ENCODE assay signal across 8 mouse cellular contexts in genomic region chr7:135641698-135642507, GRCm38 (mm10).
DNase-seq lines count a peak whose midpoint lies in the region; ATAC-seq and TF ChIP-seq lines count a peak whose summit lies in the region.

No protein-coding gene starts in this region.

- H3K4me1 ChIP-seq in liver, embryonic 14.5 days (replicated peaks; ENCODE audit: control insufficient read depth in 2 of 2, insufficient read depth in 2 of 2, low read length in 1 of 2), result no peaks in the 10 kb centered on the region
- peaks cover 32% of the 10 kb centered on the region for H3K4me1 ChIP-seq in hindbrain, embryonic 15.5 days (replicated peaks)

- TF ChIP-seq EP300 in liver, embryonic 14.5 days (IDR thresholded peaks at IDR 0.05; ENCODE audit: low read depth), result no peak

- H3K27ac ChIP-seq in liver, embryonic 14.5 days, result no peak overlapping the region
- H3K27ac ChIP-seq in hindbrain, embryonic 15.5 days (replicated peaks), result peak overlapping the region; percentile 10; the same call in 1 of the 2 replicates

- no peak overlapping the region for H3K9ac ChIP-seq in liver, embryonic 14.5 days (replicated peaks)
- H3K9ac ChIP-seq in hindbrain, embryonic 15.5 days, result no peak overlapping the region

- H3K4me3 ChIP-seq in liver, embryonic 14.5 days (ENCODE audit: insufficient read depth in 1 of 2, low read depth in 2 of 2, low read length in 2 of 2), result no peak overlapping the region
- no peak overlapping the region for H3K4me3 ChIP-seq in hindbrain, embryonic 15.5 days

- no peak for ATAC-seq in liver, embryonic 14.5 days (ENCODE audit: insufficient read depth)
- ATAC-seq in hindbrain, embryonic 15.5 days (ENCODE audit: low FRiP score, low read depth), result peak; percentile 46; the same call in 1 of the 2 replicates

- 61% methylated on average over 14 of the region's 14 CpGs for WGBS in liver, embryonic 14.5 days (ENCODE audit: insufficient replicate concordance)
- WGBS in hindbrain, embryonic 15.5 days, result 55% methylated on average over 14 of the region's 14 CpGs

- DNase-seq in liver, embryonic 14.5 days (ENCODE audit: low read depth in 3 of 3, low spot score in 3 of 3), result no peak
- DNase-seq in liver (no peak), WW6 (ENCODE audit: low read depth, low spot score) (peak; percentile 42)
- peak; percentile 68 for DNase-seq in embryo, embryonic 11 days
- DNase-seq in left cerebral cortex, postnatal 36 days (ENCODE audit: low spot score in 2 of 2), result peak; percentile 63 to 70
- DNase-seq in retina, adult 2 months (ENCODE audit: low read depth, low spot score), result peak; percentile 6
- no peak for DNase-seq in ovary, postnatal 36 days (ENCODE audit: low spot score)

- peak; percentile 62 for TF ChIP-seq CTCF in liver, embryonic 14.5 days (IDR thresholded peaks at IDR 0.05; ENCODE audit: low read depth)

- no peak overlapping the region for H3K4me2 ChIP-seq in liver, embryonic 14.5 days (ENCODE audit: low read depth)
- H3K4me2 ChIP-seq in hindbrain, embryonic 15.5 days, result peak overlapping the region; percentile 29

- no peaks in the 10 kb centered on the region for H3K9me3 ChIP-seq in liver, embryonic 14.5 days (ENCODE audit: control insufficient read depth, low read length)
- no peaks in the 10 kb centered on the region for H3K9me3 ChIP-seq in hindbrain, embryonic 15.5 days

- H3K36me3 ChIP-seq in liver, embryonic 14.5 days (replicated peaks; ENCODE audit: control insufficient read depth, insufficient read depth, low read depth), result no peaks in the 10 kb centered on the region
- H3K36me3 ChIP-seq in hindbrain, embryonic 15.5 days, result no peaks in the 10 kb centered on the region

- H3K27me3 ChIP-seq in liver, embryonic 14.5 days (ENCODE audit: control insufficient read depth, insufficient read depth, low read length), result no peaks in the 10 kb centered on the region
- no peaks in the 10 kb centered on the region for H3K27me3 ChIP-seq in hindbrain, embryonic 15.5 days

- intact Hi-C loops in left cerebral cortex, postnatal 36 days (cut with DNase I), result no loop called here

Comparison
In these comparisons a context has a peak if more than half of its experiments do, and no peak if none do; other contexts are left out.
1. DNase-seq: peak in WW6 (single experiment), embryo, embryonic 11 days (single experiment), left cerebral cortex, postnatal 36 days (2 of 2) and retina, adult 2 months (single experiment); none in liver, embryonic 14.5 days (0 of 3), liver (single experiment) and ovary, postnatal 36 days (single experiment).